Mouse (Mus musculus) ES-Bruce4 (cell line): ENCODE results near the gene I0C0044D17Rik. TPM values are rescaled to one million over a fixed set of nuclear protein-coding genes. Genes with fewer than 3 reads are reported as not detected.
A peak's percentile ranks its signal among the peaks of the same experiment; 100 is the strongest.
"Not testable (repeated sequence)": the region's sequence is repeated elsewhere in the genome, so short reads cannot be mapped to it uniquely, and the experiment has no call there.

Experiments used
- H3K27ac ChIP-seq: 2 replicates; pipeline ENCODE4 v1.5.1; 2012; ENCODE audit warnings: low read length, inconsistent platforms; ENCODE audit not compliant: insufficient read depth
- H3K27me3 ChIP-seq: 2 replicates; pipeline ENCODE4 v1.6.1; 2012; ENCODE audit warnings: mild to moderate bottlenecking, low read length, inconsistent platforms; ENCODE audit not compliant: control insufficient read depth, poor library complexity, insufficient read depth, severe bottlenecking
- H3K36me3 ChIP-seq: 2 replicates; pipeline ENCODE4 v1.6.1; 2012; ENCODE audit warnings: inconsistent platforms, mild to moderate bottlenecking, low read length, moderate library complexity; ENCODE audit not compliant: control insufficient read depth, poor library complexity, insufficient read depth, severe bottlenecking
- H3K4me1 ChIP-seq: one replicate; pipeline ENCODE4 v1.8.1; 2011; ENCODE audit warnings: low read length; ENCODE audit not compliant: control insufficient read depth, insufficient read depth
- H3K4me3 ChIP-seq: 2 replicates; pipeline ENCODE4 v1.5.1; 2011; ENCODE audit warnings: low read depth, mild to moderate bottlenecking, low read length
- H3K9ac ChIP-seq: 2 replicates; pipeline ENCODE4 v1.6.1; 2012; ENCODE audit warnings: low read depth, mild to moderate bottlenecking, inconsistent platforms; ENCODE audit not compliant: poor library complexity, severe bottlenecking
- H3K9me3 ChIP-seq: replicated peaks from 2 replicates; pipeline ENCODE4 v1.6.1; 2012; ENCODE audit warnings: mild to moderate bottlenecking, low read length, inconsistent platforms; ENCODE audit not compliant: control insufficient read depth, poor library complexity, insufficient read depth, severe bottlenecking
- CTCF ChIP-seq: IDR thresholded peaks from one replicate; pipeline ENCODE4 v1.8.1; 2011; ENCODE audit warnings: low read depth, low read length
- EP300 ChIP-seq: IDR thresholded peaks from 2 replicates; pipeline ENCODE4 v1.6.1; 2011; ENCODE audit warnings: low read depth, low read length; ENCODE audit not compliant: insufficient read depth
- POLR2A ChIP-seq: IDR thresholded peaks from one replicate; pipeline ENCODE4 v1.8.1; 2011; ENCODE audit warnings: low read length; ENCODE audit not compliant: insufficient read depth
- polyA plus RNA-seq: library from polyadenylated mRNA; stranded (reverse); fragments of >200 nt; gene quantifications from 2 replicates; pipeline ENCODE4 v1.2.4, GENCODE M21; 2011; ENCODE audit warnings: low read depth; ENCODE audit not compliant: missing spikeins, insufficient read depth, insufficient read length

The I0C0044D17Rik gene
- polyA plus RNA-seq, 1 experiment, result not detected

DNA sequence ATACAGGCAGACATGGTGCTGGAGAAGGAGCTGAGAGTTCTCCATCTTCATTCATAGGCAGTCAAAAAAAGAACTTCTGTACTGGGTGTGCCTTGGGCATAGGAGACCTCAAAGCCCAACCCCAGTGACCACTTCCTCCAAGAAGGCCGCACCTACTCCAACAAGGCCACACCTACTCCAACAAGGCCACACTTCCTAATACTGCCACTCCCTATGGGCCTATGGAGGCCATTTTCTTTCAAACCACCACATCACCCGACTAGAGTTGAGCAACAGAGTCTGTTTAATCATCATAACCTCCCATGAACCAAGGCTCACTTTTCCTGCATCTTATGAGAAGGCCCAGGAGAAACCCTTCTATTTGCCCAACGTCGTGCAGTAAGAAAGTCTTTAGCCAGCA lies 21.6 kb upstream of the I0C0044D17Rik start:
- Histone ChIP-seq H3K4me1 (peaks cover 5% of the 10 kb centered on the region), H3K27ac (peak overlapping the region; percentile 89), H3K27me3 (no peaks in the 10 kb centered on the region), H3K36me3 (no peaks in the 10 kb centered on the region), H3K4me3 (no peak overlapping the region), H3K9ac (no peak overlapping the region), H3K9me3 (peaks cover 6% of the 10 kb centered on the region)
- TF ChIP-seq POLR2A, result no peak
- TF ChIP-seq CTCF, result no peak
- no peak for TF ChIP-seq EP300

GRCm38 (mm10) chr4:98843906-98844597 lies 20.4 kb upstream of the I0C0044D17Rik start:
- H3K4me3 ChIP-seq, result no peak overlapping the region
- no peaks in the 10 kb centered on the region for H3K36me3 ChIP-seq
- H3K9ac ChIP-seq, result no peak overlapping the region
- no peaks in the 10 kb centered on the region for H3K27me3 ChIP-seq
- no peak for TF ChIP-seq CTCF
- no peak for TF ChIP-seq EP300
- no peak for TF ChIP-seq POLR2A
- peaks cover under 1% of the 10 kb centered on the region; the same call in 1 of the 2 replicates for H3K9me3 ChIP-seq
- H3K4me1 ChIP-seq, result peaks cover 5% of the 10 kb centered on the region
- peak overlapping the region; percentile 89 for H3K27ac ChIP-seq

- H3K9ac ChIP-seq, H3K36me3 ChIP-seq, H3K4me1 ChIP-seq, H3K9me3 ChIP-seq, H3K27me3 ChIP-seq, H3K4me3 ChIP-seq, H3K27ac ChIP-seq: not testable (repeated sequence)
These were observed 17.6 kb upstream of the I0C0044D17Rik start for GRCm38 (mm10) chr4:98841251-98841650.

GRCm38 (mm10) chr4:98840526-98840925 lies 16.9 kb upstream of the I0C0044D17Rik start:
- no peak overlapping the region for H3K4me3 ChIP-seq
- H3K9me3 ChIP-seq, result no peaks in the 10 kb centered on the region
- TF ChIP-seq POLR2A (no peak), CTCF (no peak), EP300 (no peak)
- no peaks in the 10 kb centered on the region for H3K27me3 ChIP-seq
- no peak overlapping the region for H3K27ac ChIP-seq
- H3K4me1 ChIP-seq, result peaks cover 2% of the 10 kb centered on the region
- H3K36me3 ChIP-seq, result no peaks in the 10 kb centered on the region
- no peak overlapping the region for H3K9ac ChIP-seq

GRCm38 (mm10) chr4:98838913-98839312 lies 15.3 kb upstream of the I0C0044D17Rik start:
- TF ChIP-seq POLR2A, result no peak
- TF ChIP-seq EP300, result no peak
- no peak for TF ChIP-seq CTCF
- Histone ChIP-seq H3K27ac (no peak overlapping the region), H3K4me3 (no peak overlapping the region), H3K27me3 (no peaks in the 10 kb centered on the region), H3K36me3 (no peaks in the 10 kb centered on the region), H3K4me1 (no peaks in the 10 kb centered on the region), H3K9me3 (no peaks in the 10 kb centered on the region), H3K9ac (no peak overlapping the region)

GRCm38 (mm10) chr4:98837715-98838505 lies 14.3 kb upstream of the I0C0044D17Rik start:
- no peaks in the 10 kb centered on the region for H3K27me3 ChIP-seq
- H3K4me3 ChIP-seq, result no peak overlapping the region
- TF ChIP-seq POLR2A, result no peak
- TF ChIP-seq CTCF, result no peak
- TF ChIP-seq EP300, result no peak
- no peaks in the 10 kb centered on the region for H3K36me3 ChIP-seq
- H3K9ac ChIP-seq, result no peak overlapping the region
- no peak overlapping the region for H3K27ac ChIP-seq
- no peaks in the 10 kb centered on the region for H3K9me3 ChIP-seq
- H3K4me1 ChIP-seq, result no peaks in the 10 kb centered on the region
